Mouse (Mus musculus) fat pad, adult 2 months (tissue): Measurements from ENCODE around the gene Ror1.

Experiments
- DNase-seq: peaks from one replicate; pipeline ENCODE4 v3.0.0-alpha.2; 2011; ENCODE audit warnings: low read depth, low spot score; ENCODE audit errors: extremely low read depth

The Ror1 gene

DNA sequence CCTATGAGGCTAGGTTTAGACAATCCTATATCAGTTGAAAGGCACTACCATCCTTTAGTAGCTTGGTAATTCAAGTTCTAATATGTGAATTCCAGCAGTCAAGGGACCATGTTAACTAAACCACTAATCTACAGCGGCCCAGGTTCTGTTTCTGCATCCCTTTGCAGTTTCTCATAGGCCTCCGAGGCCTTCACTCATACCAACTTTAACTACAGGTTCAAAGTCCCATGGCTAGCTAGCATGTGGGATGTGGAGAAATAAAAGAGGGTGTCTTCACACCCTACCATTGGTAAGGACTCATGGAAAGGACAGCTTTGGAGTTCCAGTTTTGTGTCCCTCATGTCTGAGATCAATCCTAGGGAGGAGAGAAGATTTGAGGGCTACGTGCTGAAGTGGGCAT lies 60.1 kb downstream of the Ror1 start:
- DNase-seq, result no peak

DNA sequence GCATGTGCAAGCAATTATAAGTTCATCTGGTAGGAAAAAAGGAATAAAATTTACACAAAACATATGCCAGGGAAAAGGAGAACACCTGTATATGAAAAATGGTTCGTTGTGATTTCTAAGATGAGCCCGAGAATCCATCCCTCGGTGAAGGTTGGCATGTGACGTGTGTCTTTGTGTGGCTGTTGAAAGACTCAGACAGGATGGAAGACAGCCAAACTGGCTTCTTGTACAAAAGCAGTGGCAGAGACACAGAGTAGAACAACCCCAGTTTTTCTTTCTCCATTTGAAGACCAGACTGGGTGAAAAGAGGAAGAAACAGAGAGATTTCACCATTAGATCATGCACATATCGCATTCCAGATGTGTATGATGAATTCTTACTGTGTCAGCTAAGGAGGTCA lies 62.8 kb downstream of the Ror1 start:
- no peak for DNase-seq

GRCm38 (mm10) chr4:100160156-100160555 lies 64.6 kb downstream of the Ror1 start:
- DNase-seq, result peak; percentile 59

DNA sequence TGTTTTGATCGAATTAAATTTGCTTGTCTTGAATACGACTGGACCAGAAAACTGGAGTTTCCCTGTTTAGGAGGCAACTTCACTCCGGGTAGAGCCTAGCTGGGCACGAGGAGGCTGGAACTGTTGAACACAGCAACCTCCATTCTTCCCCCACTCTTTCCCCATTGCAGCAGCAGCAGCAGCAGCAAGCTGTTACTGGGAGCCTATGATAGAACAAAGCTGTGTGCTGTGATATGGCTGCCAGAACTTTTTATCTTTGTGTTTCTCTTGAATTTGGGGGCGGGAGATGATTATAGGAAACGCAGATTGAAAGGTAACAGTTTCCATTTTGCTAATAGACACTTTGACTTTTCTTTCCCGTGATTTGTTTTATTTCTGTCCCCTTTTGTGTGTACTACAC lies 70.2 kb downstream of the Ror1 start:
- no peak for DNase-seq

- no peak for DNase-seq
Measured at GRCm38 (mm10) chr4:100166871-100167270, 71.3 kb downstream of the Ror1 start.

- no peak for DNase-seq
Measured at GRCm38 (mm10) chr4:100169683-100170082, 74.1 kb downstream of the Ror1 start.

DNA sequence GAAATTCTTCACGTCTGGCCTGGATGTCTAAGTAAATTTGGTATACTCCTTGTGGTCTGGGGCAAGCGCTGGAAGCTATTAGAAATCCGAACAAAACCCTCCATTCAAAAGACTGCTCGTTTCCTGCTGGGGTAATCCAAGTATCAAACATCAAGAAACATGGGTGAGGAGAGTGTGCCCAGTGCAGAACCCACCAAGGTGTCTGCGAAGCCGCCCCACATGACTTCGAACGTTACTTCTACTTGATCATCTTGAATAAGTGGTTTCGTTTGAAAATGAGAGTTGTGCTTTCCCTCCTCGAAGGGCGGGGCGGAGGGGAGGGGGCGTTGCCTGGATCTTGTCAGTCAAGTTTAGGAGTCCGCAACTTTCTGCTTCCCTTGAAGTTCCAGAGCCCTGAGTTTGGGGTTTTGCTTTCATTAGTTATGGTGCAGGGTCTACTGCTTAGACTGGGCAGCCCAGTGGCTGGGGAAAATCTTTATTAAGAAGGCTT lies 74.6 kb downstream of the Ror1 start:
- no peak for DNase-seq

DNA sequence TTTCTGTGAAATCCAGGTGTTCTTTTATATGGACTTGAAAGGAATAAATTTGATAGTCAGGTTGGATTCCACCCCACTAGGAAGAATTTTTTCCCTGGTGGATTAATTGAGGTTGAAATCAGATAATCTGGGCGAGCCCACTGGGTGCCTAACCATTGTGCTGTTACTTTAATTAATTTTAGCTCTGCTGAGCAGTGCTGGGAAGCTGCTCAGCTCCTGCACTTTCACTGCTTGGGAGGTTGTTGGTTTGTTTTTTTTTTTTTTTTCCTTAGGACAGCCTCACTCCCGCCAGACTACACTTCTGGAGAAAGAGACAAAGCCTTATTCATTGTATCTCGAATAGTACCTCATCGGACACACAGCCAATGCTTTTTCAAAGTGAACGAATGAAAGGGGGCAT lies 75.2 kb downstream of the Ror1 start:
- DNase-seq, result no peak

DNA sequence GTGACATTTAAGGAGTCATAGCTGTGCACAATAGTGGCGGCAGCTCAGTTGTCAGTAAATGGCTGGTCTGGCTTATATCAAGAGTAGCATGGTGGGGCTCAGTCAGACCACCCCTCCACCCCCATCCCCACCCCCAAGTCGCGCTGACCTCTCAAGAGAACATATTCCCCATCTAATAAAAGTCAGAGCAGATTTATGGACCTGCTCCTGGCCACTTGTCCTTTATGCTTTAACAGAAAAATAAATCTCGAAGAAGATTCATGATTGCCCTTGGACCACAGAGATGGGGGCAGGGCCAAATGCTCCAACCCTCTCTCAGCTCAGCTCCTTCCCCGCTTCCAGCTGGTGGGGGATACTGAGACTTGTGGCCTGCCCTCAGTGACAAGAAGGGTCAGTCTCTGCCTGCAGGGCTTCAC lies 75.9 kb downstream of the Ror1 start:
- no peak for DNase-seq

- peak; percentile 65 for DNase-seq
Measured at GRCm38 (mm10) chr4:100175594-100175993, 80.0 kb downstream of the Ror1 start.

- DNase-seq, result no peak
Measured at GRCm38 (mm10) chr4:100178316-100178715, 82.7 kb downstream of the Ror1 start.

DNA sequence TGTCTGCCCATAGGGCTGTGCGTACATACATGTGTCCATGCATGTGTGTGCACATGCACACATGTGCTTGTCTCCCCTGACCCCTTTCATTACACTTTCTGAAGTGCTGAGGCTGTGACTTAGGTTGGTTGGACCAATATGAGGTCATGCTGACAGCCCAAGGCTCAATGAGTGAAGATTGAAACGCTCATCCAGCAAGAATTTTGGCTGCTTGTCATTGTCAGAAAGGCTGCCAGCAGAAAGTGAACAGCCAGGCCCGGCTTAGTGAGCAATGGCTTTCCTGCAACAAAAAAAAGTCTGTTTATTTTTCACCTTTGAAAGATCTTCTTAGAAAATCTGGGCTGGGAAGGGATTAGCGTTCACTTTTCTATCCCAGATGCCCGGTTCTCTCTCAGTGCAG lies 86.1 kb downstream of the Ror1 start:
- DNase-seq, result no peak

GRCm38 (mm10) chr4:100186781-100187180 lies 91.2 kb downstream of the Ror1 start:
- DNase-seq, result no peak

DNA sequence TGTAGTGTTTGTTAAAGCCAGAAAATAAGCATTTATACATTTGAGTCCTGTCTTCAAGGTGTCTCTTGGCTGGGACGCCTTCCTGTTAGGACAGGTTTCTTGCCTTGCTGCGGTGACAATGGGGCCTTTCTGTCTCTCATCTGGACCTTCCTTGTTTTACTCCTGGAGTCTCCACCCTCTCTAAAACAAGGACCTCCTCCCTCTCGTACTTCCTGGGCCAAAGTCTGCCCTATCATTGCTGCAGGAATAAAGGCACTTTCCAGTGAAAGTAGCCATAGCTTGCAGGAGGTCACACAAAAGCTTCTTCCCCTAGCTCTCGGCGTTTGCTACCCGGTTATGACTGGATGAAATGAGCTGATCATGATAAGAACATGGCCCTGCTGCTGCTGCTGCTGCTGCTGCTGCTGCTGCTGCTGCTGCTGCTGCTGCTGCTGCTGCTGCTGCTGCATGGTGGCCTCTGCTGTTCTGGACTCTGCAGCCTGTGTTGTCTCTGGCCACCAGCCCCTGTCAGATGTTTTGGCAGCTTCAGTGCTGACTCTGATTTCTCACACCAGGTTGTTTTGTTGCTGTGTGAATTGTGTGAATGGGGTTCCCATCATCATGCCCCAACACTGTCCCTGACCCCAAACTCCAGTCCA lies 92.1 kb downstream of the Ror1 start:
- no peak for DNase-seq

- DNase-seq, result no peak
Measured at GRCm38 (mm10) chr4:100188201-100188699, 92.7 kb downstream of the Ror1 start.

- DNase-seq, result no peak
Measured at GRCm38 (mm10) chr4:100191483-100191882, 95.9 kb downstream of the Ror1 start.

DNA sequence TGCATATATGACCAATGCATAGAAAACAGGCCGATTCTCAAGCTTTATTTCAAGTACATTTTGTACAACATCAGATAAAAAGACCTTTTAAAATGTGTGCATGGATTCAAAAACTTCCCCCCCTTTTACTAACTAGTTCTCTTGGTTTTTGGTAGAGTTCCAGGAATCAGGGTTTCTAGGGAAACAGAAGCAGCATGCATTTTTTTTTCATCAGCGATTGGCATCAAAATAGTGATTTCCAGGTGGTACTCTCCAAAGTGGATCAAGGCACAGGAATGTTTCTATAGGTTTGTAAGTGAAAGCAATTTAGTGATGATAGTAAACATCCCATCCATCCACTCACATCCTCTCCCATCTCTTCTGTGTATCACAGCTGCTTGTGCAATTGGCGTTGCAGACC lies 98.5 kb downstream of the Ror1 start:
- DNase-seq, result no peak

GRCm38 (mm10) chr4:100196255-100196793 lies 100.7 kb downstream of the Ror1 start:
- no peak for DNase-seq

DNA sequence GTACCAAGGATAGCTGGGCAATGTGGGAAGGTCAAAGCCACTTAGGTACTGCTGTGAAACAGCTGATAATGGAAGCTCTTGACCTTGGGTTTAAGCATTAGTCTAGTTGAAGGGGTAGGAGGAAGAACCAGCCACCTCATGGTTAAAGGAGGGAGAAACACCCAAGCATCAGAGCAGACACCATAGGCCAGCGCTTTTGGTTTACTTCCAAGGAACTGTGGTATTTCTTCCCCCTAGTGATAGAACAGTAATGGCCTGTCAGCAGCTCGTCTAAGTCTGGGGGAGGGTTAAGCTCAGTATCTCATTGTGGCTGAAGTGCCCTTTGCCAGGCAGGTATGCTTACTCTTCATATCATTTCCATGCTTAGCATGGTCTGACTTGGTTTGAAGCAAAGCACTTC lies 102.7 kb downstream of the Ror1 start:
- DNase-seq, result no peak

GRCm38 (mm10) chr4:100201322-100201721 lies 105.7 kb downstream of the Ror1 start:
- DNase-seq, result no peak

DNA sequence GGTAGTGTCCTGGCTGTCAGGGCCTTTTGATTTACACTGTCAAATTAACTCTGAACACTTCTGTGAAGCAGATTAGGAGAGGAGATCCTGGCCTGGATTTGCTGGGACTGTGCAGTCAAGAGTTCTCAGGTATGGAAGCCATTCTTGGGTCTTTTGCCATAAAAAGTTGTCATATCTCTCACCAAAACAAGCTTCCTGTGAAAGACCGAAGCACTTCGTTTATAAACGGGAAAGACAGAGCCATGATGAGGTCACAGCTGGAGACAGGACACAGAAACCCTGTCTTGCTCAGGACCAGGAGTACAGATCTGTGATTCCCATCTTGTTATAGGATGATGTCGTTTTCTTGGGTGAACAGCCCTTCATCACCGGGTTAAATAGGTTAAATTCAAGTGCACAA lies 107.5 kb downstream of the Ror1 start:
- DNase-seq, result no peak

DNA sequence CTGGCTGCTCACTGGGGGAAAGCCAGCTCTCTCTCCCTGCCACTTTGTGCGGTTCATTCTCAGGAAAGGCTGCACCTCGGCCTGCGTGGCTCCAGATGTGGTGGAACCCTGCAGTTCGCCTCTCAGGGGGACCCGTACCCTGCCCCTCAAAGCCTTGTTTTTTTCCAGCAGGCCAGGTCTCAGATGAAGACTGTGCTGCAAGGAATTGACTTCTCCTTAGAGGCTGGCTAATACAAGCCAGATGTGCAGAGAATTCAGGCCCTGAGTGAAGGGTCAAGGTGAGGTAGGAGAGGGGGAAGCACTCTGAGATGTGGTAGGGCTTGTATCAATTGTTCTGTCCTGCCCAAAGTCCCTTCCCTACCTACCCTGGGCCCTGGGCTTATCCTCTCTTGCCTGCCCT lies 108.1 kb downstream of the Ror1 start:
- no peak for DNase-seq

- no peak for DNase-seq
Measured at GRCm38 (mm10) chr4:100204381-100204780, 108.8 kb downstream of the Ror1 start.
